Mouse (Mus musculus): Measurements from ENCODE around the gene Sepsecs. TPM values are rescaled to one million over a fixed set of nuclear protein-coding genes. Genes with fewer than 3 reads are reported as not detected.

Sepsecs gene
- polyA plus RNA-seq, 3 experiments from 2014 or later, result 5.5 to 6.8 (median 6.4) TPM

DNA sequence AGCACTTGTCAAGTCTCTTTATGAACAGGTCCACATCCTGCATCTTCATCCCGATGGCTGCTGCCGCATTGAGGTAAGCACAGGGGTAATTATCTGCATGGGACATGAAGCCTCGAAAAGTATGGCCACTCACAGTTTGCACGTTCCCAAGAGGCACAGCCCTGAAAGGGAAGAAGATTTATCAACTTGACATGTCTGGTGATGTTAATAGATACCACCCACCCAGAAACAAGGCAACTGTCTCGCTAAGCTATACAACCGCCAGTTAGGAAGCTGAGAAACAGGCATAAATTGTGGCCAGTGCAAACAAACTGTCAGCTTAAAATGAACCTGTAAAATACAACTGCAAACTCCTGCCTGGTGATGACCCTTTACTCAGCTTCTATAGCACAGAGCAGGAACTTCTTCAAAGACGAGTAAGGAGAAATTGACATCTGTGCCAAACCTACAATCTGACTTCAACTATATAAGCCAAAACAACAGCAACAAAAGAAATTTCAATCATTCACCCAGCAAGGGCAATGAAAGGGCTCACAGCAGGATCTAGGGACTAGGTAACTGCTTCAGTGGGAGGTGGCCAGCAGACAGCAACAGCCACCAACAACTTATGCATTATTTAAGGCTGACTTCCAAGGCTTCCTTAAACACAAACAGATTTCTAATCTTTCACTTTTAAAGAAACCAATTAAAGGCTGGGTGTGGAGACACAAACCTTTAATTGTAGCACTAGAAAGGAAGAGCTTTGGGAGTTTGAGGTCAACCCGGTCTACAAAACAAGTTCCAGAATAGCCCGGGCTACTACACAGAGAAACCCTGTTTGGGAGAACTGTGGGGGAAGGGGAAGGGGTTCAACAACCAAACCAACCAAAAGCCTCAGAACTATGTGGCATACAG, 25.3 kb downstream of the Sepsecs start:
- ATAC-seq, result no peak

DNA sequence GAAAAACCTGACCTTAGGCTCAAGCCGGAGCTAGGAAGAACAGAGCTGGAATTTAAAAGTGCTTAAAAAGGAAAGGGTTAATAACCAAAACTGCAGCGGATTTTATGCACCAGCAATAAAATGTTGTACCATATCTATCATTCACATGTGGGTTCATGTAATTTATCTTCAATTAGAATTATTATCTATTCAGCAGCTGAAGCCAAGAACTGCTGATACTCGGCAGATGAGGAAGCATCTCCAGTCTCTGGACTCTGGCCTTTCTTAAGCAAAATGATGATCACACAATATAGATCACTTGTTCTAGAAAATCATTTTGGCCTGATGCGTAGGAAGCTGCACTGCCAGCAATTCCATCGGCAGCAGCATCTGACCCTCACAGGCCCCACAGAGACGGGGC, 27.8 kb downstream of the Sepsecs start:
- no peak for ATAC-seq

- ATAC-seq, result no peak
These were observed 30.6 kb downstream of the Sepsecs start for GRCm38 (mm10) chr5:52638916-52639315.

DNA sequence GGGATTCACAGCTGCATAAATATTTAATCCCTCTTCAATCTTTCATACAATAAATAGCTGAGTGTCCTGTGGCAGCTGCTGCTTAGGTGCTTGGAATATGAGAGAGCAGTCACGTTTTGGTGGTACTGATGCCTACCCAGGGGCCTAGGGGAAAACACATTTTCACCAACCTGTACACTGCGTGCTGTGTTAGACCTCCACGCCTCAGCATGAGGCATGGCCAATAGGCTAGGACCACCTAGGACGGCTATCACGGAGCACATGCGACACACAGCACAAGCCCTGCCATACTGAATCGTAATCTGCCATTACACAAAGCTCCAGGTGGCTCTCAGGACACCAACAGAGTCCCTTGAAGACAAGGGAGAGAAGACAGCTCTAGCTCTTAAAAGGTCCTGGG, 31.5 kb downstream of the Sepsecs start:
- ATAC-seq, result no peak

- ATAC-seq, result no peak
These were observed 32.6 kb downstream of the Sepsecs start for GRCm38 (mm10) chr5:52636923-52637322.

DNA sequence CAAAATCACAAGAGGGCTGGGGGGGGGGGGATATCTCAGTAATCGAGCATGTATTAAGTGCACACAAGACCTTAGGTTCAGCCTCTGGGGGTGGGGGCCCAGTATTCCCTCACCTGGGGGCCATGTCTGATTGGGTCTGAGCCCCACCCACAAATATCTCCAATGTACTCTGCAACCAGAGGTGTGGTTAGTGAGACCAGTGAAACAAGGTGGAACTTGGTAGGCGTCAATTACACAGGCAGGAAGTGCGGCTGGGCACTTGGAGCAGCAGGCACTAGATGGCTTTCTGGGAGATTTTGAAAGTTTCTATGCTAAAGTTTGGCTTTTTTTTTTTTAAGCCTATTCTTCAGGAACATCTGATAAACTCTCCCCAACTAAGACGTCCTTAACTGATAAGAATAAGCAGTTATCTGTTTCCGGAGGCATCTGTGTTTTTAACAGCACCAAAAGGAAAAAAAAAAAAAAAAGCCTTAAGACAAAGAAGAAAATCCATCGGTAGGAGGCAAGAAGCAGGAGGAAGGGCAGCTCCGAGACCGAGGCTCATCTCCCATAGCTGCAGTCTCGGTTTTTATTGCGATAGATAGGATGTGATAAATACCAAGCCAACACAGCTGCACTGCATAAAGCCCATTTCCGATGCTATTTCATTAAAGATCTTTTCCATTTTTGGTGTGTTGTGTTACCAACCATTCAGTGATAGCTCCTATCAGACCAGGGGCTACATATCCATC, 33.3 kb downstream of the Sepsecs start:
- no peak for ATAC-seq

DNA sequence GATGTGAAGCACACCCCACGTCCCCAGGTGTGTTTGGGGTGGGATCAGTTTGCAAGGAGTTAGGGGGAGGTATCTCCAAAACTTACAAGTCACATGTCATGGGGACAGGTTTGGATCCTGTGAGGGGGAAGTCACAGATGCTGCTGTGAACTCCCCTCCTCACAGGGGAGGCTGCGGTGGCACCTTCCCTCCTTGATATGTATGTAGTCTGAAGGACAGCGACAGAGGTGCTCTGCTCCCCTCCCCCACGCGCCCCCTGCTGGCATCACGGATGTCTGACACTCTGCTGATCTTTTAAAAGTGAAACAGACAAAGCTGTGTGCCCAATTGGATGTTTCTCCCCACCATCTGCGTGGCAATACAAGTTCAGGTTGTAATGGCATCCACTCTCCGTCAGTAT, 35.5 kb downstream of the Sepsecs start:
- ATAC-seq, result peak; percentile 94

DNA sequence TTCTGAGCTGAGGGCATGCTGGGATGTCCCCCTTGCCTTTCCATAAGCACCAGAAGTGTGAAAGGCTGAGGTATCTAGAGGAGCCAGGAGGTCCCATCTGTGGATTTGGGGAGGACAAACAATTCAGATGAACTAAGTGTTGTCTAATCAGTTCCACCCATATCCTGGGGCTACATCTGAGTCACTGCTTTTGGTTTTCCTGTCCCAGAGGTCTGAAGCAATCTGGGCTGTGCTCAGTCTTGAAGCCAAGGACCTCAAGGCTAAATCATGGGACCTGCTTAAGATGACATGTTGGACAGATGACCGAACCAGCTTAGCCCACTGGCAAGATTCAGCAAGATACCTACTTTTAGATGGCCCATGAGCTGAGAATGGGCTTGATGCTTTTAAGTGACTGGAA, 39.0 kb downstream of the Sepsecs start:
- no peak for ATAC-seq

DNA sequence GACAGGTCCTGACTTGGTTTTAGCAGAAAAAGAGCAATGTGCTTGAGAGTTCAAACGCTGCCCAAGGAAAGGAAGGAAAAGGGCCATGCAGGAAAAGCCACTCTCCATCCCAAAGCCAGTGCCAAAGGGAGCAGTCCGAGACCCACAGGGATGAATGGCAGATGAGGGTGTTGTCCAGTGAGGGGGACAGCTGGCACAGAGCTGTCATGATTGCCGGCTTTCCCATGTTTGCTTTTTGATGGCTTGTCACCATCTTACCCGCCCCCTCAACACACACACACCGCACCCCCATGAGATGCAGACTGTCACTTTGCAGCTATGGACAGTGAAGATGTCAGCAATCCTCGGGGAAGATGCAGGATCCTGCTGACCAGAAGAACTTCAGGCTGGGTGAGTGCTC, 40.3 kb downstream of the Sepsecs start:
- no peak for ATAC-seq

GRCm38 (mm10) chr5:52628783-52629182, 40.7 kb downstream of the Sepsecs start:
- ATAC-seq, result no peak

- no peak for ATAC-seq
These were observed 41.8 kb downstream of the Sepsecs start for GRCm38 (mm10) chr5:52627713-52628112.

- no peak for ATAC-seq
These were observed 43.4 kb downstream of the Sepsecs start for GRCm38 (mm10) chr5:52626092-52626491.

GRCm38 (mm10) chr5:52624956-52625355, 44.6 kb downstream of the Sepsecs start:
- ATAC-seq, result no peak

DNA sequence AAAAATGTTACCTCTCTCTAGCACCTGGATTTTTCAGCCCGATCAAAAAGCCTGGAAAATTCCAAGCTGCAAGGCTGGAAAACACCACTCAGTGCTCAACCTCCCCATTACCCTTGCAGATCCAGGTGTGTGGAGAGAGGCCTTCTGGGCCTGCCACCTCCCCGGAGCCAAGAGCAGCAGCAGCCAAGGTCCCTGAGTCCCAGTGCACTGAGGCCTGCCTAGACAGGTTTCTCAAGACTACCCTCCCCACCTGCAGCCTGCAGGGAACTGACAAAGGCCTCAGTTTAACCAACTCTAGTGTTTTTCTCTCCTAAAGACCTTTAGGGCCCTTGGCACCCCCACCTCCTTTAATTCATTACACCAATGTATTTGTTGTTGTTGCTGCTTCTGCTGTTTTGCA, 46.4 kb downstream of the Sepsecs start:
- ATAC-seq, result no peak

DNA sequence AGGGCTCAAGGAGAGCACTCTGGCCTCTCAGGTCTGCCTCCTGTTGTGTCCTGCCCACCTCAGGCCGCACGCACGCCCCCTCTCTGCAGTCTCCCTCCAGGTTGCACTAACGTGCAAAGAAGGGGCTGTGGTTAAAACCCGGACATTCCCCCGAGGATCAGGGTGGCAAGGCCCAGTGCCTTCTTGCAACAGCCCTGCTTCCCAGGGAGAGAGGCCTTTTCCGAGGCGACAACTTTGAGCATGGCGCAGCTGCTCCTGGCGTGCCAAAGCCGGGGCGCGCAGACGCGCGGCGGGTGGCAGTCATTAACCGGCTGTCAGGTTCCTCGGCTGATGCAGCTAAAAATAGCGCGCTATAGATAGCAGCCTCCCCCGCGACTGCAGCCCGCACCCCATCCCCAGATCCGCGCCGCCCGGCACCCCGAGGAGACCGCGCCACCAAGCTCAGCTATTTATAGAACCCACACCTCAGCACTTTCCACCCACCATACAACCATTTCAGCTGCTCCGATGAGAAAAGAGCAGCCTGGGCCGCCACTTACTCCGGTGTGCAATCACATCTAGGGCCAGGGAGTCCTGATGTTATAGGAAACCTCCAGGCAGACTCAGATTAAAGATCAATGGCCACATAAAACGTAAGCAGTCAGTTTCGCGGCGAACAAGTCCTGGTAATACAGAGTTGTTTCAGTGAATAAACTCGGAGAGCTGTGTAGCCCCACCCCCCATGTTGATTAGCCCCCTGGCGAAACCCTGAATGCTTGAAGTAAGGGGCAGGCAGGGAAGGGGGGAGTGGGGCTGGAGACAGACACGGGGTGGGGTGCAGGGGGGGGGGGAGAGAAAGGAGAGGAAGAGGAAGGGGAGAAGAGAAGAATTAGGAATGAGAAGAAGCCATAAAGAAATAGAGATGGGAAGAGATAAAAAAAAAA, 50.9 kb downstream of the Sepsecs start:
- peak; percentile 83 for ATAC-seq

DNA sequence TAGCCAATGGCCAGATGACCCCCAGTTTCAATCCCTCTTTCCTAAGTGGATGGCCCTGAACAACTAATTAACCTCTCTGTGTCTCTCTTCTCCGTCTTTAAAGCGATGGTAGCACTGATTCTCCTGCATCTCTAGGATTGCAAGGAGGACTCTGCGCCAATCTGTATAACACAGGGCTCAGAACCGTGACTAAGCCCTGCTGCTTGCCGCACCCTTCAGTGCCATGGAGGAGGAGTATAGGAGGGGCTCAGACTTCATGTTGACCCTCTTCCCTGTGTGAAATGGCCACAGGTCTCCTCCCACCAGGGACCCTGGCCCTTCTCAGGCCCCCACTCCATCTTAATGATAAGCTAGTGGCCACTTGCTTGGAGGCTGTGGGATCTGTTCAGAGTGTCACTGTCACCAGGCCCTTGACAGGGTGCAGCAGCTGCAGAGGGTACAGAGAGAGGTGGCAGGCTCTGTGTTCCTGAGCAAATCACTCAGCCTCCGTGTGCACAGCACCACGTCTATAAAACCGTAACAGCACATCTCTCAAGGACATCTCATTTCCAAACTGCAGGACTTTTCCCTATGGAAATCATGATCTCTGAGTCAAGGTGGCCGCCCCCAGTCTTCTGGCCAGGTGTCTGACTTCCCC, 51.7 kb downstream of the Sepsecs start:
- ATAC-seq, result no peak

- no peak for ATAC-seq
These were observed 53.0 kb downstream of the Sepsecs start for GRCm38 (mm10) chr5:52616549-52616948.

DNA sequence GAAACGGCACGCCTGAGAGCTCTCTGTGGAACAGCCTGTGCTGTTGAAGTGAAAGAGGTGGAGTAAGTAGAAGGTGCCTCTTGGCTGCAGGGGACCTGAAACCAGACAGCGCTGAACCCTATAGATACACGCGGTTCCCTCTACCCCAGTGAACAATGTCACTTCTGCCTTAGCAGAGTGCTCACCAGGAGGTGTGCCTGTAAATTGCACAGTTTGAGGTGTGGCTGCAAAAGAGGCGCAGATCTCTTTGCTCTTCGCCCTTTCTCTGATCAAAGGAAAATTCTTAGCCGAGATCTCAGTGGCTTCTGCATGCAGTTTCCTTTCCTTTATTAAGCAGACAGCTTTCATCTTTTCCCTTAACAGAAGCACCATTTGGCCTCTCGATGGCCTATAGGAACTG, 54.1 kb downstream of the Sepsecs start:
- ATAC-seq, result no peak

- no peak for ATAC-seq
These were observed 54.8 kb downstream of the Sepsecs start for GRCm38 (mm10) chr5:52614686-52615085.

GRCm38 (mm10) chr5:52612776-52613175, 56.7 kb downstream of the Sepsecs start:
- no peak for ATAC-seq

GRCm38 (mm10) chr5:52611315-52611895, 58.1 kb downstream of the Sepsecs start:
- ATAC-seq, result no peak

DNA sequence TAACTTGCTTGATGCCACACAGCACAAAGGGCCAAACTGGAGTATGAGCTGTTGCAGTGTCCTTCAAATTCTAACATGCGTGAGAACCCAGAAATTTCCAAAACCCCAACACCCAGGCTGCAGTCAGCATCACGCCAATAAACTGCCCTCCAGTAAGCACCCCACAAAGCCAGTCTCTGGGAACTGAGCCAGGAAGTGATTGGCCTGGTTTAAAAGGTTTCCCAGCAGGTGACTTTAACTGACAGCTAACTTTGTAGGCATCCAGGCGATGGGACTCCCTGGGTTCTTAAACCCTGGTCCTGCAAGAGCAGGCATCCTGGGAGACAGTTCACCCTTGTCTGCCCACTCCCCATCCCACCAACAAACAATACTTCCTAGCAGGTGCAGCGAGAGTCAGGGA, 59.2 kb downstream of the Sepsecs start:
- ATAC-seq, result no peak
